ENCODE assay signal across 11 mouse cellular contexts in genomic region chr8:12394385-12395000, GRCm38 (mm10). TPM values are rescaled to one million over a fixed set of nuclear protein-coding genes. Genes with fewer than 3 reads are reported as not detected.
DNase-seq lines count a peak whose midpoint lies in the region; ATAC-seq lines count a peak whose summit lies in the region.
"Had no signal": no experiment of that assay in that cellular context is flagged by ENCODE, and none has a peak within 500 bp of the region (broad histone marks: within the 10 kb centered on the region; RNA-seq: fewer than 3 reads in every experiment).

No protein-coding gene starts in this region.

- no peak overlapping the region for H3K27ac ChIP-seq in kidney, embryonic 16.5 days (ENCODE audit: low read length)
- H3K27ac ChIP-seq in embryonic facial prominence, embryonic 15.5 days (replicated peaks), result no peak overlapping the region
- H3K27ac ChIP-seq in intestine, embryonic 15.5 days, result no peak overlapping the region
- H3K27ac ChIP-seq in neural tube, embryonic 13.5 days (replicated peaks), result no peak overlapping the region; the same call in 1 of the 2 replicates

- DNase-seq in kidney, adult 8-10 months, result no peak
- DNase-seq in adrenal gland, postnatal 4 days (ENCODE audit: low spot score in 2 of 2), result no peak
- DNase-seq in adrenal gland, postnatal 36 days, result no peak
- no peak for DNase-seq in spleen, adult 18-20 months

- H3K9ac ChIP-seq in kidney, embryonic 16.5 days (replicated peaks; ENCODE audit: low read length), result no peak overlapping the region
- no peak overlapping the region for H3K9ac ChIP-seq in embryonic facial prominence, embryonic 15.5 days
- H3K9ac ChIP-seq in intestine, embryonic 15.5 days, result no peak overlapping the region
- no peak overlapping the region for H3K9ac ChIP-seq in neural tube, embryonic 13.5 days

- H3K27me3 ChIP-seq in kidney, embryonic 16.5 days (ENCODE audit: insufficient read depth, low read length), result peaks cover 96% of the 10 kb centered on the region
- H3K27me3 ChIP-seq in embryonic facial prominence, embryonic 15.5 days, result peaks cover 94% of the 10 kb centered on the region
- H3K27me3 ChIP-seq in intestine, embryonic 15.5 days (replicated peaks), result peaks cover 93% of the 10 kb centered on the region
- peaks cover 91% of the 10 kb centered on the region for H3K27me3 ChIP-seq in neural tube, embryonic 13.5 days

- H3K4me1 ChIP-seq in kidney, embryonic 16.5 days (ENCODE audit: insufficient read depth, low read length), result peaks cover 24% of the 10 kb centered on the region
- peaks cover 28% of the 10 kb centered on the region for H3K4me1 ChIP-seq in embryonic facial prominence, embryonic 15.5 days
- peaks cover 23% of the 10 kb centered on the region for H3K4me1 ChIP-seq in intestine, embryonic 15.5 days (replicated peaks)
- H3K4me1 ChIP-seq in neural tube, embryonic 13.5 days (replicated peaks), result peaks cover 47% of the 10 kb centered on the region

- H3K9me3 ChIP-seq in kidney, embryonic 16.5 days (ENCODE audit: low read length), result no peaks in the 10 kb centered on the region
- no peaks in the 10 kb centered on the region for H3K9me3 ChIP-seq in embryonic facial prominence, embryonic 15.5 days (replicated peaks)
- H3K9me3 ChIP-seq in intestine, embryonic 15.5 days, result no peaks in the 10 kb centered on the region
- no peaks in the 10 kb centered on the region for H3K9me3 ChIP-seq in neural tube, embryonic 13.5 days

- peak overlapping the region; percentile 44 for H3K4me3 ChIP-seq in kidney, embryonic 16.5 days (ENCODE audit: low read length)
- H3K4me3 ChIP-seq in embryonic facial prominence, embryonic 15.5 days (replicated peaks), result peak overlapping the region; percentile 41
- H3K4me3 ChIP-seq in intestine, embryonic 15.5 days (replicated peaks), result peak overlapping the region; percentile 31
- H3K4me3 ChIP-seq in neural tube, embryonic 13.5 days, result peak overlapping the region; percentile 47
- H3K4me3 ChIP-seq: myocyte had no signal

- WGBS in kidney, embryonic 16.5 days, result under 1% methylated on average over 22 of the region's 22 CpGs
- 2% methylated on average over 22 of the region's 22 CpGs for WGBS in embryonic facial prominence, embryonic 15.5 days
- 2% methylated on average over 22 of the region's 22 CpGs for WGBS in intestine, embryonic 15.5 days
- 2% methylated on average over 22 of the region's 22 CpGs for WGBS in neural tube, embryonic 13.5 days

- no peaks in the 10 kb centered on the region for H3K36me3 ChIP-seq in kidney, embryonic 16.5 days (ENCODE audit: insufficient read depth, low read length)
- no peaks in the 10 kb centered on the region for H3K36me3 ChIP-seq in embryonic facial prominence, embryonic 15.5 days
- H3K36me3 ChIP-seq in intestine, embryonic 15.5 days, result no peaks in the 10 kb centered on the region
- no peaks in the 10 kb centered on the region for H3K36me3 ChIP-seq in neural tube, embryonic 13.5 days

- ATAC-seq in kidney, embryonic 16.5 days (ENCODE audit: low FRiP score, low TSS enrichment), result 0 out of 2 replicates have a peak, but pooled peaks have one; percentile 2
- no peak for ATAC-seq in embryonic facial prominence, embryonic 15.5 days (ENCODE audit: insufficient number of reproducible peaks, low FRiP score, low TSS enrichment, low read depth)
- no peak for ATAC-seq in intestine, embryonic 15.5 days
- ATAC-seq in neural tube, embryonic 13.5 days (ENCODE audit: low read depth), result no peak

- H3K4me2 ChIP-seq in kidney, embryonic 16.5 days (replicated peaks; ENCODE audit: low read depth, low read length), result peak overlapping the region; percentile 68
- peak overlapping the region; percentile 64 for H3K4me2 ChIP-seq in embryonic facial prominence, embryonic 15.5 days (replicated peaks)
- H3K4me2 ChIP-seq in intestine, embryonic 15.5 days (replicated peaks), result peak overlapping the region; percentile 74
- H3K4me2 ChIP-seq in neural tube, embryonic 13.5 days, result peak overlapping the region; percentile 57

RNA-seq across cellular contexts. Expression of gene Sox1, which starts 0.6 kb away (rescaled TPM):
- polyA plus RNA-seq in kidney, embryonic 16.5 days (2015; fragmentation: Nextera tagmentation; extraction: Ambion mirVana), result not detected in 2 replicates
- 0.03 TPM in 1 of 2 replicates, not detected in the other for polyA plus RNA-seq in embryonic facial prominence, embryonic 15.5 days (2015; fragmentation: Nextera tagmentation; extraction: Ambion mirVana)
- not detected in 2 replicates for polyA plus RNA-seq in intestine, embryonic 15.5 days (2015; fragmentation: Nextera tagmentation; extraction: Ambion mirVana)
- polyA plus RNA-seq in neural tube, embryonic 13.5 days (2015; fragmentation: Nextera tagmentation; extraction: Ambion mirVana), result 0.96 and 1.1 TPM in 2 replicates
- total RNA-seq in adrenal gland, postnatal 4 days (2021), result under 1 TPM; 0.06 to 0.25 TPM
- total RNA-seq in adrenal gland, postnatal 36 days (2021), result not detected
- total RNA-seq: MEL had no signal
- polyA plus RNA-seq: myocyte; thymus, postnatal 0 days had no signal
